Mouse (Mus musculus) left cerebral cortex, postnatal 25 days (tissue): ENCODE measurements around the gene Gps2. TPM values are rescaled to one million over a fixed set of nuclear protein-coding genes. Genes with fewer than 3 reads are reported as not detected.
"Not testable (repeated sequence)": the region's sequence is repeated elsewhere in the genome, so short reads cannot be mapped to it uniquely, and the experiment has no call there.

Experiments
- DNase-seq, 2 experiments: peaks; one replicate each; pipeline ENCODE4 v3.0.0; 2022; ENCODE audit warnings: low spot score in 2 of 2, mixed read lengths in 1 of 2
- intact Hi-C: fragments of 180-260 bp; cut with DNase I; formaldehyde crosslinking; loops from one replicate; pipeline ENCODE4 v1.15.1; 2025
- microRNA-seq, 2 experiments: library from miRNA; unstranded; fragments of <30 nt; microRNA quantifications; one replicate each; pipeline ENCODE4 v1.2.0; 2022
- total RNA-seq, 2 experiments: library from RNA; stranded (reverse); gene quantifications; 2 replicates each; pipeline ENCODE4 v1.2.3; 2021

Gps2 gene
- total RNA-seq, 2 experiments from 2014 or later = 26.9 to 33.2 TPM

DNA sequence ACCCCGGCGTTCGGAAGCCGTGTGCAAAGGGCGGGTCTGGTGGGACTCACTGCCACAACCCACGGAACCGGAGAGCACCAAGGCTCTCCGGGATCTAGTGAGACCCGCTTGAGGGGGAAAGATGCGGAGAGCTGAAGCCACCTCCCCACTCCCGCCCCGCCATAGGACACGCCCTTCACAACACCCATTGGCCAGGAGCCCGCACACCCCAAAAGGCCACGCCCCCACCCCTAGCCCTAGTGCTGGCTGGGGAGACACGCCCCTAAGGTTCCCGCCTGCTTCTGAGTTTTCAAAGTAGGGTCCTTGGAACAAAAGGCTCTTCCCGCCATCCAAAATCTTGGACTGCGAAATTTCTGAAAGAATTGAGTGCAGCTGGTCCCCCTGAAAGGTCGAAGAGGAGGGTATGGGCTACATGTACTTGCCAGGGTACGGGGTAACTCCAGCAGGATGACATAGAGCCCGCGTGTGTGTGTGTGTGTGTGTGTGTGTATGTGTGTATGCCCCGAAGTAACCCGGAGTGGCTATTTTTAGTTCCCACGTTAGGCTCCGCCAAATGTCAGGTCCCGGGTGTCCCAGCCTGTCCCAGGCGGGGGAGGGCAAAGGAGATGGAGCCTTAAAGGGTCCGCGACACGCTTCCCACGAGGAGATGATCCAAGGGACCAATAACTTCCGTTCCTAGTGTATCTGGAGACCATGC lies 34.5 kb downstream of the Gps2 start, which contains the start of gene Slc2a4:
TSS of gene Slc2a4 (minus strand) at position 123 of the 697 bp plus-strand sequence.
- intact Hi-C loops = loop anchor here (1.0 kb wide), 1 partner anchor 14 kb away; no protein-coding TSS in a partner anchor
- peak; percentile 23 to 35 for DNase-seq

DNA sequence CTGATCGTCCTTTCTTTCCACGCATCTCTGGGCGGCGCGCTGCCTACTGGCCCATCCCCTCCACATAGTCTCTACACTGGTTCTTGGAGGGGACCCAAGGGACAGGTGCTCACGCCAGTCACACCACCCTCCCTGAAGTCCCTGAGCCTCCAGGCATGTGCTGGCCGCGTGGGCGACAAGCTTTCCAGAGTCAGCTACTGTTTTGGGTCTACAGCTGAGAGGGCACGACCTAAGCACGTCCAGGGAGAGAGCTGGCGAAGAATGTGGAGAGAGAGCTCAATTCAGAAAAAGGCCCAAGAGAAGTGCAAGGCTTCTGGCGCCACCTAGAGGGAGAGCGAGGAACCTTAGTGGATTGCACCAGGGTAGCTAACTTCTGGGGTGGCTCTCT lies 35.1 kb downstream of the Gps2 start:
- intact Hi-C loops = loop anchor here (1.0 kb wide), 1 partner anchor 14 kb away; no protein-coding TSS in a partner anchor
- DNase-seq = peak; percentile 52 to 72

- intact Hi-C loops = no loop called here
- DNase-seq = peak in 1 of 2 experiments; percentile 32
These were observed 37.2 kb downstream of the Gps2 start for GRCm38 (mm10) chr11:69950807-69951459.

GRCm38 (mm10) chr11:69952274-69952673 lies 38.6 kb downstream of the Gps2 start:
- intact Hi-C loops = no loop called here
- no peak for DNase-seq

- intact Hi-C loops = no loop called here
- no peak for DNase-seq
These were observed 39.7 kb downstream of the Gps2 start for GRCm38 (mm10) chr11:69953267-69953915.

DNA sequence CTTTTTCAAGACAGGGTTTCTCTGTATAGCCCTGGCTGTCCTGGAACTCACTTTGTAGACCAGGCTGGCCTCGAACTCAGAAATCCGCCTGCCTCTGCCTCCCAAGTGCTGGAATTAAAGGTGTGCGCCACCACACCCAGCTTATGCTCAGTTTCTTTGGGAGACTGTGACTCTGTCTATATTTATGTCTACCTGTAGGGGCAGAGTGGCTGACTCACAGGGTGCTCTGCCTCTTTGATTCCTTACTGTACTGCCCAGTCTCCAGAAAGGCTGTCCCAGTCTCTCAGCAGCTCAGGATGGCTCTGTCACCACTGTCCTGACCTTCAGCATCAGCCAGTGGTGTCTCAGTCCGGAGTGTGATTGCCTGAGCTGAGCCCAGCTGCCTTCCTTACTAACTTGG lies 41.9 kb downstream of the Gps2 start:
- intact Hi-C loops, DNase-seq: not testable (repeated sequence)

DNA sequence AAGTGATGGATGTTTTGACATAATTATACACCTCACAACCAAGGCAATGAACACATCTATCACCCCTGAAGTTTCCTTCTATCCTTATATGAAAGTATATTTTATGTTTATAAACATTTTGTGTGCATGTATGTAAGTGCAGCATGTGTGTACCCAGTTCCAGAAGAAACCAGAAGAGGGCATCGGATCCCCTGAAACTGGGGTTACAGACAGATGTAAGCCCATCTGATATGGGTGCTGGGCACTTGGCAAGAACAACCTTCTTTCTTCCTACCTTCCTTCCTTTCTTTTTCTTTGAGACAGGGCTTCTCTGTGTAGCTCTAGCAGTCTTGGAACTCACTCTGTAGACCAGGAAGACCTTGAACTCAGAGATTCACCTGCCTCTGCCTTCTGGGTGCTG lies 42.5 kb downstream of the Gps2 start:
- intact Hi-C loops = no loop called here
- DNase-seq = no peak

DNA sequence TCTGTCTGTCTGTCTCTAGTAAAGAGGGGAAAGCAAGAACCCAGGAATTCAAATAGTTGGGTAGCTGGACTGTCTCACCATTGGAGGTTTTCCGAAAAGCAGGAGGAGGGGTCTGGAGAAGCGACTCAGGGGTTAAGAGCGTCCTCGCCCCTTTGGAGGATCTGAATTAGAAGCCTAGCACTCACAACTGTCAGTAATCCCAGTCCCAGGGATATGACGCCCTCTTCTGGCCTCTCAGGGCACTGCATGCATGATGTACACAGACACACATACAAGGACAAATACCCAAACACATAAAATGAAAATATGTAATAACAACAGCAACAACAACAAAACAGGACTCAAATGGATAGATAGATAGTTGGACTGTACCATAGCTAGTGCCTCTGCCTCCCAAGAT lies 46.9 kb downstream of the Gps2 start:
- intact Hi-C loops = no loop called here
- DNase-seq = no peak

- intact Hi-C loops = no loop called here
- DNase-seq = no peak
These were observed 48.2 kb downstream of the Gps2 start for GRCm38 (mm10) chr11:69961841-69962240.

DNA sequence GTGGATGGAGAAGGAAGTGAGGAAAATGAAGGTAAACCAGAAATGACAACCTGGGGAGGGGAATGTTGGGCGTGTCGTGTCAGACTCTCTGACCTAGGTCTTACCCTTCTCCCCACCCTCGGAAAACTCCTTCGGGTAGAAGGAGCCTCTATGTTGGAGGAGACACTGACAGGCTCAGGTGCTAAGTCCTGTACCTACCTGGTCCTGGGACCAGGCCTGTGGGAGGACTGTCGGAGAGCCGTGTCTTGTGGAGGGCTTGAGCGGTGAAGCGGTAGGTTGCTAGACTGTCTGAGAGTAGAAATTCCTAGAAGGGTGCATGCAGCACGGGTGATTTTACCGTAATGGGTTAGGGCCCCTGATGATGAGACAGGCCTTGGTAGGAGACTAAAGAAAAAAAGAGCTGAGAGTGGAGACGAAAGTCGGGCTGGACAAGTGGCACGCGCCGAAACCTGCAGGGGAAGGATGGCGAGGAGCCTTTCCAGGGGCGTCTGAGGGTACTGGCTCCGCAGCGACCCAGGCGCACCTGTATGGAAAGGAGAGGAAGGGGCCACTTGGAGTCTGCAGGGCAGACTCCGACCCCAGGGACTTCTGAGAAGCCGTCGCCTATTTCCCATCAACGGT lies 51.1 kb downstream of the Gps2 start, which contains the start of gene Cldn7:
TSS of gene Cldn7 (plus strand) at position 130 of the 621 bp plus-strand sequence.
- intact Hi-C loops = no loop called here

GRCm38 (mm10) chr11:69965271-69966005 lies 51.8 kb downstream of the Gps2 start:
- DNase-seq = no peak
- intact Hi-C loops = no loop called here

More for the DNA sequence above, 51.1 kb downstream of the Gps2 start, which contains the start of gene Cldn7:
- DNase-seq = no peak

Small RNAs within 50 kb of the gene (microRNA-seq; reads per million reads assigned to microRNA genes)
- 0 reads per million in 2 experiments for gene Mir6924

Other genes starting within 250 kb of the Gps2 start
- 10 to 100 TPM; 17.5 to 19.6 TPM for gene Cd68, start 247.7 kb upstream of the Gps2 start, total RNA-seq
- 100 to 1,000 TPM; 323 to 328 TPM for gene Eif4a1, start 241.5 kb upstream of the Gps2 start, total RNA-seq
- 10 to 100 TPM; 94.3 to 97.5 TPM for gene Senp3, start 231.8 kb upstream of the Gps2 start, total RNA-seq
- gene Tnfsf13, start 228.1 kb upstream of the Gps2 start, total RNA-seq = 1 to 10 TPM; 2.0 to 2.7 TPM
- 1 to 10 TPM; 8.6 to 8.9 TPM for gene Tnfsf12, start 218.0 kb upstream of the Gps2 start, total RNA-seq
- gene Tnfsfm13, start 217.8 kb upstream of the Gps2 start, total RNA-seq = 1 to 10 TPM; 1.9 to 2.2 TPM
- 10 to 100 TPM; 53.3 to 53.6 TPM for gene Polr2a, start 155.3 kb upstream of the Gps2 start, total RNA-seq
- not detected for gene Slc35g3, start 151.9 kb upstream of the Gps2 start, total RNA-seq
- gene Zbtb4, start 148.0 kb upstream of the Gps2 start, total RNA-seq = 100 to 1,000 TPM; 110 to 114 TPM
- gene Chrnb1, start 117.9 kb upstream of the Gps2 start, total RNA-seq = 1 to 10 TPM; 1.3 to 2.0 TPM
- 10 to 100 TPM; 14.9 to 17.2 TPM for gene Fgf11, start 112.0 kb upstream of the Gps2 start, total RNA-seq
- gene Tmem102, start 108.3 kb upstream of the Gps2 start, total RNA-seq = not detected
- gene Gm39566, start 98.6 kb upstream of the Gps2 start, total RNA-seq = not detected
- gene Spem2, start 95.4 kb upstream of the Gps2 start, total RNA-seq = not detected
- under 1 TPM in 1 of 2 experiments, not detected in 1; 0.43 TPM for gene Spem1, start 91.7 kb upstream of the Gps2 start, total RNA-seq
- gene Nlgn2, start 76.1 kb upstream of the Gps2 start, total RNA-seq = 100 to 1,000 TPM; 233 to 248 TPM
- gene Tmem256, start 75.4 kb upstream of the Gps2 start, total RNA-seq = 100 to 1,000 TPM; 129 to 134 TPM
- gene Plscr3, start 67.5 kb upstream of the Gps2 start, total RNA-seq = 10 to 100 TPM; 15.6 to 19.2 TPM
- under 1 TPM in 1 of 2 experiments, not detected in 1; 0.27 TPM for gene Tnk1, start 55.2 kb upstream of the Gps2 start, total RNA-seq
- gene Tmem95, start 35.9 kb upstream of the Gps2 start, total RNA-seq = not detected
- 1 to 10 TPM; 1.1 to 1.2 TPM for gene Kctd11, start 32.5 kb upstream of the Gps2 start, total RNA-seq
- not detected for gene Acap1, start 18.3 kb upstream of the Gps2 start, total RNA-seq
- gene 2810408A11Rik, start 12.9 kb upstream of the Gps2 start, total RNA-seq = under 1 TPM; 0.55 to 0.60 TPM
- gene Neurl4, start 12.8 kb upstream of the Gps2 start, total RNA-seq = 100 to 1,000 TPM; 113 to 117 TPM
- 100 to 1,000 TPM; 425 to 450 TPM for gene Eif5a, start 8.1 kb downstream of the Gps2 start, total RNA-seq
- gene Ybx2, start 21.9 kb downstream of the Gps2 start, total RNA-seq = 10 to 100 TPM in 1 of 2 experiments, 1 to 10 TPM in 1; 6.1 to 10.7 TPM
- gene Slc2a4, start 34.3 kb downstream of the Gps2 start, total RNA-seq = 1 to 10 TPM; 2.3 to 3.5 TPM
- gene Cldn7, start 50.9 kb downstream of the Gps2 start, total RNA-seq = not detected
- gene Ctdnep1, start 67.3 kb downstream of the Gps2 start, total RNA-seq = 100 to 1,000 TPM; 117 to 129 TPM
- 100 to 1,000 TPM; 106 to 109 TPM for gene Elp5, start 68.6 kb downstream of the Gps2 start, total RNA-seq
- 100 to 1,000 TPM; 217 to 218 TPM for gene Gabarap, start 77.3 kb downstream of the Gps2 start, total RNA-seq
- 10 to 100 TPM; 44.6 to 47.5 TPM for gene Phf23, start 81.9 kb downstream of the Gps2 start, total RNA-seq
- gene Dvl2, start 86.7 kb downstream of the Gps2 start, total RNA-seq = 10 to 100 TPM; 26.1 to 32.2 TPM
- gene Acadvl, start 101.5 kb downstream of the Gps2 start, total RNA-seq = 10 to 100 TPM; 57.4 to 59.3 TPM
- 100 to 1,000 TPM; 931 to 954 TPM for gene Dlg4, start 103.1 kb downstream of the Gps2 start, total RNA-seq
- gene Asgr1, start 140.2 kb downstream of the Gps2 start, total RNA-seq = 1 to 10 TPM; 1.7 to 3.1 TPM
- gene Asgr2, start 178.8 kb downstream of the Gps2 start, total RNA-seq = not detected
- under 1 TPM; 0.44 to 0.50 TPM for gene Mgl2, start 216.4 kb downstream of the Gps2 start, total RNA-seq
- 1 to 10 TPM; 2.3 to 2.4 TPM for gene Clec10a, start 242.3 kb downstream of the Gps2 start, total RNA-seq